Mouse (Mus musculus) T-helper 1 cell (primary cell): ENCODE results near the gene Dapk2.

Experiments used
- in situ Hi-C: fragments of 300-600 bp; cut with MboI, MseI; formaldehyde crosslinking; loops from one replicate; pipeline ENCODE4 v1.15.1; 2025; ENCODE audit warnings: high pct_unique_total_duplicates

The Dapk2 gene

GRCm38 (mm10) chr9:66305121-66306112, 147.4 kb downstream of the Dapk2 start:
- in situ Hi-C loops: no loop called here

- in situ Hi-C loops: no loop called here
These were observed 148.4 kb downstream of the Dapk2 start for GRCm38 (mm10) chr9:66306414-66306813.

- in situ Hi-C loops: no loop called here
These were observed 149.3 kb downstream of the Dapk2 start for GRCm38 (mm10) chr9:66307341-66307740.

GRCm38 (mm10) chr9:66308741-66309140, 150.7 kb downstream of the Dapk2 start:
- in situ Hi-C loops: no loop called here

GRCm38 (mm10) chr9:66311458-66311857, 153.4 kb downstream of the Dapk2 start:
- in situ Hi-C loops: no loop called here

GRCm38 (mm10) chr9:66316603-66317002, 158.6 kb downstream of the Dapk2 start:
- in situ Hi-C loops: no loop called here
